Mouse (Mus musculus): ENCODE results near the gene Olfm4. TPM values are rescaled to one million over a fixed set of nuclear protein-coding genes. Genes with fewer than 3 reads are reported as not detected.

Olfm4 gene
- polyA plus RNA-seq, 1 experiment from 2014 or later: 1.2 TPM

GRCm38 (mm10) chr14:80055725-80056124 is 71.8 kb downstream of the Olfm4 start:
- H3K4me1 ChIP-seq (ENCODE audit: control insufficient read depth, insufficient read depth, low read depth, low read length): no peaks in the 10 kb centered on the region
- H3K4me3 ChIP-seq (ENCODE audit: low read length): no peak overlapping the region
- WGBS: 57% methylated on average over 3 of the region's 3 CpGs
- no peaks in the 10 kb centered on the region for H3K27me3 ChIP-seq (replicated peaks; ENCODE audit: control insufficient read depth, insufficient read depth, low read length)
- H3K4me2 ChIP-seq (ENCODE audit: low read length): no peak overlapping the region
- no peaks in the 10 kb centered on the region for H3K36me3 ChIP-seq (ENCODE audit: control insufficient read depth, insufficient read depth, low read length)
- H3K9ac ChIP-seq (ENCODE audit: low read depth, low read length): no peak overlapping the region
- no peaks in the 10 kb centered on the region for H3K9me3 ChIP-seq (ENCODE audit: control insufficient read depth, low read length)
- ATAC-seq: no peak
- no peak overlapping the region for H3K27ac ChIP-seq (ENCODE audit: low read depth, low read length)

- Histone ChIP-seq H3K9me3 (ENCODE audit: control insufficient read depth, low read length) (no peaks in the 10 kb centered on the region), H3K4me1 (ENCODE audit: control insufficient read depth, insufficient read depth, low read depth, low read length) (no peaks in the 10 kb centered on the region), H3K36me3 (ENCODE audit: control insufficient read depth, insufficient read depth, low read length) (no peaks in the 10 kb centered on the region), H3K4me3 (ENCODE audit: low read length) (no peak overlapping the region), H3K27ac (ENCODE audit: low read depth, low read length) (no peak overlapping the region), H3K27me3 (replicated peaks; ENCODE audit: control insufficient read depth, insufficient read depth, low read length) (no peaks in the 10 kb centered on the region), H3K9ac (ENCODE audit: low read depth, low read length) (no peak overlapping the region), H3K4me2 (ENCODE audit: low read length) (no peak overlapping the region)
- ATAC-seq: no peak
- 85% methylated on average over 3 of the region's 3 CpGs for WGBS
Observed at GRCm38 (mm10) chr14:80061686-80062085, 77.8 kb downstream of the Olfm4 start.

- Histone ChIP-seq H3K27ac (ENCODE audit: low read depth, low read length) (no peak overlapping the region), H3K9me3 (ENCODE audit: control insufficient read depth, low read length) (no peaks in the 10 kb centered on the region), H3K4me2 (ENCODE audit: low read length) (no peak overlapping the region), H3K9ac (ENCODE audit: low read depth, low read length) (no peak overlapping the region), H3K36me3 (ENCODE audit: control insufficient read depth, insufficient read depth, low read length) (no peaks in the 10 kb centered on the region), H3K4me3 (ENCODE audit: low read length) (no peak overlapping the region), H3K4me1 (ENCODE audit: control insufficient read depth, insufficient read depth, low read depth, low read length) (no peaks in the 10 kb centered on the region), H3K27me3 (replicated peaks; ENCODE audit: control insufficient read depth, insufficient read depth, low read length) (no peaks in the 10 kb centered on the region)
- WGBS: 53% methylated on average over 9 of the region's 9 CpGs
- ATAC-seq: no peak
Observed at GRCm38 (mm10) chr14:80062896-80063295, 79.0 kb downstream of the Olfm4 start.

- no peaks in the 10 kb centered on the region for H3K36me3 ChIP-seq (ENCODE audit: control insufficient read depth, insufficient read depth, low read length)
- H3K4me2 ChIP-seq (ENCODE audit: low read length): no peak overlapping the region
- WGBS: 53% methylated on average over 3 of the region's 3 CpGs
- H3K4me3 ChIP-seq (ENCODE audit: low read length): no peak overlapping the region
- H3K9ac ChIP-seq (ENCODE audit: low read depth, low read length): no peak overlapping the region
- no peaks in the 10 kb centered on the region for H3K27me3 ChIP-seq (replicated peaks; ENCODE audit: control insufficient read depth, insufficient read depth, low read length)
- ATAC-seq: no peak
- no peak overlapping the region for H3K27ac ChIP-seq (ENCODE audit: low read depth, low read length)
- H3K9me3 ChIP-seq (ENCODE audit: control insufficient read depth, low read length): no peaks in the 10 kb centered on the region
- H3K4me1 ChIP-seq (ENCODE audit: control insufficient read depth, insufficient read depth, low read depth, low read length): no peaks in the 10 kb centered on the region
Observed at GRCm38 (mm10) chr14:80070580-80070979, 86.7 kb downstream of the Olfm4 start.

Other genes with a start within 250 kb of the Olfm4 start
- 35.7 and 42.8 TPM in 2 replicates for gene Pcdh8, start 212.8 kb upstream of the Olfm4 start, polyA plus RNA-seq (2015; fragmentation: Nextera tagmentation; extraction: Ambion mirVana)